Mouse (Mus musculus) liver, adult 2 months (tissue): ENCODE measurements around the gene Taldo1.

Experiments
- CTCF ChIP-seq: fragments of 200-500 bp; IDR thresholded peaks from 2 replicates; pipeline ENCODE4 v1.5.1; 2011; ENCODE audit warnings: low read depth, low read length, control low read depth
- POLR2A ChIP-seq: fragments of 200-500 bp; IDR thresholded peaks from 2 replicates; pipeline ENCODE4 v1.6.1; 2011; ENCODE audit warnings: low read length, control low read depth; ENCODE audit not compliant: insufficient read depth; ENCODE audit errors: extremely low read depth

- TF ChIP-seq POLR2A, result no peak
- TF ChIP-seq CTCF, result no peak
These were observed 19.9 kb upstream of the Taldo1 start for GRCm38 (mm10) chr7:141371942-141372595.
